Mouse (Mus musculus) T-helper 2 cell (primary cell): ENCODE data around the gene Bpifa6.

Source experiments
- in situ Hi-C: fragments of 300-600 bp; cut with MboI, MseI; formaldehyde crosslinking; loops from one replicate; pipeline ENCODE4 v1.15.1; 2025; ENCODE audit warnings: high pct_unique_total_duplicates

Bpifa6 gene

DNA sequence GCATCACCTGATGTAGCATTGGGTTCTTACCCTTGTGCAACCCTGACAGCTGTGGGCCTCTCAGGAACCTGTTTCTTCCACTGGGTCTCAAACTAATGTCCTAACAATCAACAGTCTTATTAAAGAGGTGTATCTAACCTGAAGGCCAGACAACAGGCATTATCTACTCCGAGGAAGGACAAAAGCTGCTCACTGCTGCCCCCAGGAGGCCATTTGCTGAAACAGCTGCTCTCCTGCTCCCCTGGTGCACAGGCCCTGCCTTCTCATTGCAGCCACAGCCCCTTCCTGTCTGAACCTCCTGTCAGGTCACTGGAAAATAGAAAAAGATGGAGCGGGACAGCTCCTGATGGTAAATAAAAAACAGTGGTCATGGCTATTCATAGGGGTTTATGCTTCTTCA, 64.2 kb downstream of the Bpifa6 start:
- in situ Hi-C loops, result no loop called here

- in situ Hi-C loops, result no loop called here
Measured at GRCm38 (mm10) chr2:154044743-154045142, 70.0 kb downstream of the Bpifa6 start.
